Mouse (Mus musculus) ES-Bruce4 (cell line): ENCODE results near the gene S1pr1.

Experiments used
- CTCF ChIP-seq: IDR thresholded peaks from one replicate; pipeline ENCODE4 v1.8.1; 2011; ENCODE audit warnings: low read depth, low read length
- POLR2A ChIP-seq: IDR thresholded peaks from one replicate; pipeline ENCODE4 v1.8.1; 2011; ENCODE audit warnings: low read length; ENCODE audit not compliant: insufficient read depth

- TF ChIP-seq CTCF = no peak
- TF ChIP-seq POLR2A = no peak
Observed at GRCm38 (mm10) chr3:115689352-115689751, 25.5 kb downstream of the S1pr1 start.
